In genomic region chr4:132411322-132412094, GRCm38 (mm10) we compare ENCODE assay signal across 8 mouse cellular contexts. TPM values are rescaled to one million over a fixed set of nuclear protein-coding genes. Genes with fewer than 3 reads are reported as not detected.
A peak's percentile ranks its signal among the peaks of the same experiment; 100 is the strongest.
DNase-seq lines count a peak whose midpoint lies in the region; ATAC-seq lines count a peak whose summit lies in the region.

No protein-coding gene starts in this region.

- ATAC-seq in cerebellum, adult (ENCODE audit: insufficient number of reproducible peaks, low FRiP score, low TSS enrichment) = no peak
- ATAC-seq in heart, embryonic 15.5 days (replicated peaks; ENCODE audit: insufficient number of reproducible peaks, insufficient read depth, low FRiP score, low read depth) = peak; percentile 70
- peak; percentile 54 for ATAC-seq in liver, embryonic 16.5 days (ENCODE audit: low read depth)

- no peaks in the 10 kb centered on the region for H3K36me3 ChIP-seq in heart, embryonic 15.5 days
- peaks cover 6% of the 10 kb centered on the region; the same call in 1 of the 2 replicates for H3K36me3 ChIP-seq in liver, embryonic 16.5 days (ENCODE audit: control insufficient read depth, insufficient read depth)
- no peaks in the 10 kb centered on the region for H3K36me3 ChIP-seq in splenic B cell, adult 2 months (ENCODE audit: control insufficient read depth, insufficient read depth, low read length, poor library complexity, severe bottlenecking)

- H3K27ac ChIP-seq in heart, embryonic 15.5 days = peak overlapping the region; percentile 43
- no peak overlapping the region for H3K27ac ChIP-seq in liver, embryonic 16.5 days (ENCODE audit: low read length)

- no peak overlapping the region for H3K4me3 ChIP-seq in heart, embryonic 15.5 days
- no peak overlapping the region for H3K4me3 ChIP-seq in liver, embryonic 16.5 days (ENCODE audit: low read depth, low read length)

- H3K4me2 ChIP-seq in heart, embryonic 15.5 days = no peak overlapping the region
- no peak overlapping the region for H3K4me2 ChIP-seq in liver, embryonic 16.5 days (ENCODE audit: low read depth, low read length)

- 43% methylated on average over 8 of the region's 8 CpGs for WGBS in heart, embryonic 15.5 days
- 34% methylated on average over 8 of the region's 8 CpGs for WGBS in liver, embryonic 16.5 days (ENCODE audit: insufficient replicate concordance)

- no peaks in the 10 kb centered on the region for H3K9me3 ChIP-seq in heart, embryonic 15.5 days (replicated peaks)
- no peaks in the 10 kb centered on the region for H3K9me3 ChIP-seq in liver, embryonic 16.5 days (replicated peaks; ENCODE audit: control insufficient read depth, low read length)

- H3K27me3 ChIP-seq in heart, embryonic 15.5 days = no peaks in the 10 kb centered on the region
- H3K27me3 ChIP-seq in liver, embryonic 16.5 days (ENCODE audit: control insufficient read depth, insufficient read depth, low read depth, low read length) = no peaks in the 10 kb centered on the region
- no peaks in the 10 kb centered on the region for H3K27me3 ChIP-seq in splenic B cell, adult 2 months (ENCODE audit: control insufficient read depth, insufficient read depth, low read length, poor library complexity, severe bottlenecking)

- DNase-seq in cerebellum, postnatal 14 days = peak; percentile 17 to 18
- DNase-seq in 3T3-L1 (ENCODE audit: low read depth, low spot score) (peak; percentile 73), adipocyte (ENCODE audit: low spot score) (peak; percentile 64)
- peak; percentile 59 for DNase-seq in splenic B cell, adult 2 months (ENCODE audit: low read depth, low spot score)
- DNase-seq in right cerebral cortex, postnatal 36 days (ENCODE audit: low spot score in 2 of 2) = no peak

- no peak overlapping the region for H3K9ac ChIP-seq in heart, embryonic 15.5 days
- no peak overlapping the region for H3K9ac ChIP-seq in liver, embryonic 16.5 days (ENCODE audit: low read depth, low read length)

- peaks cover 13% of the 10 kb centered on the region for H3K4me1 ChIP-seq in heart, embryonic 15.5 days (replicated peaks)
- H3K4me1 ChIP-seq in liver, embryonic 16.5 days (ENCODE audit: control insufficient read depth, low read depth, low read length) = peaks cover 5% of the 10 kb centered on the region

RNA-seq across cellular contexts. Expression of gene Phactr4, which starts 10.8 kb away (rescaled TPM):
- polyA plus RNA-seq in heart, embryonic 15.5 days (2015; fragmentation: Nextera tagmentation; extraction: Ambion mirVana) = 14.8 and 17.1 TPM in 2 replicates
- 7.6 and 9.9 TPM in 2 replicates for polyA plus RNA-seq in liver, embryonic 16.5 days (2015; fragmentation: Nextera tagmentation; extraction: Ambion mirVana)

RNA-seq across cellular contexts. Expression of gene Med18, which starts 52.2 kb away (rescaled TPM):
- 12.5 and 13.8 TPM in 2 replicates for polyA plus RNA-seq in heart, embryonic 15.5 days (2015; fragmentation: Nextera tagmentation; extraction: Ambion mirVana)
- polyA plus RNA-seq in liver, embryonic 16.5 days (2015; fragmentation: Nextera tagmentation; extraction: Ambion mirVana) = 8.2 and 11.4 TPM in 2 replicates

RNA-seq across cellular contexts. Expression of gene Rcc1, which starts 58.1 kb away (rescaled TPM):
- polyA plus RNA-seq in heart, embryonic 15.5 days (2015; fragmentation: Nextera tagmentation; extraction: Ambion mirVana) = 29.2 and 44.7 TPM in 2 replicates
- polyA plus RNA-seq in liver, embryonic 16.5 days (2015; fragmentation: Nextera tagmentation; extraction: Ambion mirVana) = 41.3 and 44.2 TPM in 2 replicates

Comparison
In these comparisons a context has a peak if more than half of its experiments do, and no peak if none do; other contexts are left out.
1. DNase-seq: peak in cerebellum, postnatal 14 days (2 of 2), 3T3-L1 (single experiment), adipocyte (single experiment) and splenic B cell, adult 2 months (single experiment); none in right cerebral cortex, postnatal 36 days (0 of 2).